Mouse (Mus musculus) heart, embryonic 14.5 days (tissue): ENCODE results near the gene Agfg2. TPM values are rescaled to one million over a fixed set of nuclear protein-coding genes. Genes with fewer than 3 reads are reported as not detected.

Experiments used
- ATAC-seq: fragments of 200-750 bp; cut with Nextera tagmentation; 2 replicates; pipeline ENCODE4 v1.8.0; 2017; ENCODE audit warnings: low read depth, moderate TSS enrichment; ENCODE audit not compliant: insufficient number of reproducible peaks, insufficient read depth, low FRiP score
- H3K27ac ChIP-seq, 2 experiments: fragments of 200-500 bp in 1 of 2; fragments of 300-500 bp in 1 of 2; sonication (generic) in 1 of 2; replicated peaks in 1 of 2; 2 replicates each; pipeline ENCODE4 v1.5.1; 2012 to 2014; ENCODE audit warnings: low read depth in 2 of 2, low read length in 2 of 2, control low read depth in 1 of 2, mild to moderate bottlenecking in 1 of 2, mixed read lengths in 1 of 2; ENCODE audit not compliant: control insufficient read depth in 1 of 2, insufficient read depth in 1 of 2
- H3K27me3 ChIP-seq: fragments of 300-500 bp; sonication (generic); 2 replicates; pipeline ENCODE4 v1.6.1; 2014; ENCODE audit warnings: mild to moderate bottlenecking, low read length, control low read depth; ENCODE audit not compliant: control insufficient read depth, insufficient read depth
- H3K36me3 ChIP-seq: fragments of 300-500 bp; sonication (generic); 2 replicates; pipeline ENCODE4 v1.6.1; 2014; ENCODE audit warnings: mild to moderate bottlenecking, control low read depth, low read length, mixed read lengths; ENCODE audit not compliant: control insufficient read depth, insufficient read depth
- H3K4me1 ChIP-seq, 2 experiments: fragments of 200-500 bp in 1 of 2; fragments of 300-500 bp in 1 of 2; sonication (generic) in 1 of 2; 2 replicates each; pipeline ENCODE4 v1.6.1; 2012 to 2014; ENCODE audit warnings: low read length in 2 of 2, control low read depth in 1 of 2, mixed read lengths in 1 of 2; ENCODE audit not compliant: control insufficient read depth in 2 of 2, insufficient read depth in 2 of 2
- H3K4me2 ChIP-seq: fragments of 300-500 bp; sonication (generic); 2 replicates; pipeline ENCODE4 v1.6.1; 2014; ENCODE audit warnings: mild to moderate bottlenecking, low read length
- H3K4me3 ChIP-seq, 2 experiments: fragments of 200-500 bp in 1 of 2; fragments of 300-500 bp in 1 of 2; sonication (generic) in 1 of 2; 2 replicates each; pipeline ENCODE4 v1.5.1; 2012 to 2014; ENCODE audit warnings: low read length in 2 of 2, mild to moderate bottlenecking in 2 of 2, control low read depth in 1 of 2, low read depth in 1 of 2, moderate library complexity in 1 of 2; ENCODE audit not compliant: control insufficient read depth in 1 of 2, insufficient read depth in 1 of 2
- H3K9ac ChIP-seq: fragments of 300-500 bp; sonication (generic); 2 replicates; pipeline ENCODE4 v1.6.1; 2014; ENCODE audit warnings: mild to moderate bottlenecking, low read length
- H3K9me3 ChIP-seq: fragments of 300-500 bp; sonication (generic); 2 replicates; pipeline ENCODE4 v1.6.1; 2016; ENCODE audit warnings: low read length, control low read depth; ENCODE audit not compliant: control insufficient read depth
- WGBS: fragments of 180-500 bp; shearing (Covaris S2); extraction: QIAGEN DNeasy Blood & Tissue Kit; methylation state at CpG from one replicate; pipeline ENCODE4 v1.1.7; 2014; 5-methylcytosine and 5-hydroxymethylcytosine counted together
- polyA plus RNA-seq: library from polyadenylated mRNA; unstranded; fragments of >200 nt; fragmentation: Nextera tagmentation; extraction: Ambion mirVana; gene quantifications from 2 replicates; pipeline ENCODE4 v1.2.1, GENCODE M21; 2014

The Agfg2 gene
- polyA plus RNA-seq, 1 experiment from 2014 or later = 10.7 TPM

DNA sequence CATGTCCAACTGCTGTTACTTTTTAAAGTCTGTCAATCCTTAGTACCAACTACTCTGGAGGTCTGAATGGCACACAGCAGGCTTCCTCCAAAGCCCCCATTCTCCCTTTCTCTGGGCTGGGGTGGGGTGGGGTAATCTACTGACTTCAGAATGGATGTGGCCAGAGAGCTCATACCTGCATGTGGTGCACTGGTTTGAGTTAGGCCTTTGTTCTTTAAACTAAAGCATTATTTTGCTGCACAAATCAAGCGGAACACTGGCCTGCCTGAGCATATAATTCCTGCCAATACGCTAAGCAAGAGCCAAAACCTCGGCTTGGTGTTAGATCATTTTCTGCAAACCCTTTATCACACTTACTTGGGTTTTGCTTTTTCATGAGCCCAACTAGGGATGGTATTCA, 10.3 kb upstream of the Agfg2 start:
- ATAC-seq = no peak
- no peaks in the 10 kb centered on the region for H3K9me3 ChIP-seq
- no peak overlapping the region for H3K4me2 ChIP-seq
- H3K27ac ChIP-seq = no peak overlapping the region
- WGBS = 83% methylated on average over 3 of the region's 3 CpGs
- H3K9ac ChIP-seq = no peak overlapping the region
- H3K4me3 ChIP-seq = no peak overlapping the region
- H3K36me3 ChIP-seq = no peaks in the 10 kb centered on the region
- H3K4me1 ChIP-seq = peaks cover 4 to 5% of the 10 kb centered on the region in 2 experiments; a peak in 2 of 4 replicates
- no peaks in the 10 kb centered on the region for H3K27me3 ChIP-seq

DNA sequence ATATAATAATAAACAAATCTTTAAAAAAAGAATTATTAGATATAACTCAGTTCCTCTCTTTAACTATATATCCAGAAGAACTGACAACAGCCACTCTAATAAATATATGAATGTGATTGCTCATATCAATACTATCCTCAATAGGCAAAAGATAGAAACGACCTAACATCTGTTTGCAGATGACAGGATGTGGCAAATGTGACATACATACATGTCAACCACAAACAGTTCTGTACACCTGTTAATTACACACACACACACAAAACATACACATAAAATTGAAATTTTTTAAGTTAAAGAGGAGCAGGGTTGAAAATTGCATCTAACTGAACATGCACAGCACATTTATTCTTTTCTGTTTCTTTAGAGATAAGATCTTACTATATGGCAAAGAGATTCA, 7.4 kb upstream of the Agfg2 start:
- no peak overlapping the region for H3K4me3 ChIP-seq
- no peak overlapping the region for H3K9ac ChIP-seq
- 64% methylated on average over 1 of the region's 1 CpGs for WGBS
- no peaks in the 10 kb centered on the region for H3K27me3 ChIP-seq
- no peak overlapping the region for H3K27ac ChIP-seq
- peaks cover 4 to 5% of the 10 kb centered on the region in 2 experiments; a peak in 2 of 4 replicates for H3K4me1 ChIP-seq
- no peak for ATAC-seq
- H3K4me2 ChIP-seq = no peak overlapping the region
- no peaks in the 10 kb centered on the region for H3K36me3 ChIP-seq
- H3K9me3 ChIP-seq = no peaks in the 10 kb centered on the region

DNA sequence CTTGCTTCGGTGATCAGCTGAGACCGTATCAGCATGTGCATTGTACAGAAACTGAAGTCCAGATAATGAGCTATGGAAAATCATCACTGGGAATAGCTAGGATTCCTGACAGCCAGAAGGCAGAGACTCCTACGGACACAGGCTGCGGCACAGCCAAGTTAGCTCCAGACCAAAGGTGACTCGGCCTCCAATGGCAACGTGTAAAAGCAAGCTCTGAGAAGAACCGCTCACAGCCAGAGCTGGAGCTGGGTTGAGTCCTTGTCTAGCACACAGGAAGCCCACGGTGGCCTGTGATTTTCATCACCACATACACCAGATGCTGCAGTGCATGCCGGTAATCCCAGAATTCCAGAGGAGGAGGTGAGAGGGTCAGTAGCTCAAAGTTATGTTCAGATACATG, 6.0 kb upstream of the Agfg2 start:
- Histone ChIP-seq H3K9me3 (no peaks in the 10 kb centered on the region), H3K4me3 (peak overlapping the region in 1 of 2 experiments; percentile 11; a peak in 1 of 4 replicates), H3K36me3 (no peaks in the 10 kb centered on the region), H3K4me1 (peaks cover 4 to 5% of the 10 kb centered on the region in 2 experiments; a peak in 2 of 4 replicates), H3K4me2 (0 out of 2 replicates have a peak overlapping the region, but pooled peaks have one; percentile 19), H3K27ac (peak overlapping the region in 1 of 2 experiments; percentile 76; a peak in 3 of 4 replicates), H3K27me3 (no peaks in the 10 kb centered on the region), H3K9ac (0 out of 2 replicates have a peak overlapping the region, but pooled peaks have one; percentile 2)
- WGBS = 17% methylated on average over 9 of the region's 9 CpGs
- ATAC-seq = no peak

DNA sequence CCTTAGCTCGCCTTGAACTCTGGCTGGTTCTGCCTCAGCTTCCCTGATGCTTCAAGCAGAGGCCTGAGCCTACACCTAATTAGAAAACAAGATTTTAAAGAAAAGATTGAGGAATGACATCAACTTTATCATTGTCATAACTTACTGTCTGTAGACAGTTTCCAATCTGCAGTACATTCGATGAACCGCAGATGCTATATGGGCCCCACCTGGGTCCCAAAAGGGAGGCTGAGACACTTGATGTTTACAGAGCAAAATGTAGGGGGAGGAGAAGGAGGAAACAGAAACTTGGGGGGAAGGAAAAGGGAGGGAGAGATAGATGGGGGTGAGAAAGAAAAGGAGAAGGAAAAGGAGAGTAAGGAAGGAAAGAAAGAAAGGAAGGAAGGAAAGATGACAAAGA, 5.4 kb upstream of the Agfg2 start:
- Histone ChIP-seq H3K9me3 (no peaks in the 10 kb centered on the region), H3K9ac (0 out of 2 replicates have a peak overlapping the region, but pooled peaks have one; percentile 2), H3K4me1 (peaks cover 4 to 5% of the 10 kb centered on the region in 2 experiments; a peak in 2 of 4 replicates), H3K27ac (peak overlapping the region in 1 of 2 experiments; percentile 76; a peak in 3 of 4 replicates), H3K36me3 (no peaks in the 10 kb centered on the region), H3K4me3 (no peak overlapping the region), H3K4me2 (0 out of 2 replicates have a peak overlapping the region, but pooled peaks have one; percentile 19), H3K27me3 (no peaks in the 10 kb centered on the region)
- no peak for ATAC-seq
- WGBS = 85% methylated on average over 3 of the region's 3 CpGs

DNA sequence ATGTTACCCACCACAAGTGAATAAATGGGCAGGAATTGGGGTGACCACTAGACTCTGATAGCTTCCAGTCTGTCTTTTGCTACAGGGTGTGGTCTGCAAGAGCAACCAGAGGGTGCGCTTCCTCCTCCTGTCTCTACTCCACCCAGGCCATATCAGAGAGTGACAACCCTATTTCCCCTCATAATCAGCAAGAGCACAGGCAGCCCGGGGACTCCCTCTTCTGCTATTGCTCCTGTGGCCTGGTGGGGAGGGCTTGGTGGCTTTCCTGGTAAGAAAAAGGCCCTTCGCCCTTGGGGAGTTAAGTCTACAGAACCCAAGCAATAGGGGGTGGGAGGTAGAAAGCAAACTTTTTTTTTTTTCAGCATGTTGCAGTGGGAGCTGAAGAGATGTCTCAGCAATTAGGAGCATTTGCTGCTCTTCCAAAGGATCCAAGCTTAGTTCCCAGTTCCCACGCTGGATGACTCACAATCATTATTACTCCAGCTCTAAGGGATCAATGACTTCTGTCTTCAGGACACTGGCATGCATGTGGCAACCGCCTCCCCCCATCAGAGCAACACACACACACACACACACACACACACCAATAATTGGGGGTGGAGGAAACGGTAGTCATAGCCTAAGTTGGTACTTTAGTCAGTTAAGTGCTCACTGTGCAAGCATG, 1.7 kb upstream of the Agfg2 start:
- Histone ChIP-seq H3K27ac (no peak overlapping the region), H3K4me3 (no peak overlapping the region), H3K9ac (no peak overlapping the region), H3K4me1 (peaks cover 9 to 15% of the 10 kb centered on the region in 2 experiments), H3K4me2 (no peak overlapping the region), H3K27me3 (no peaks in the 10 kb centered on the region), H3K9me3 (no peaks in the 10 kb centered on the region), H3K36me3 (no peaks in the 10 kb centered on the region)
- 67% methylated on average over 6 of the region's 6 CpGs for WGBS
- no peak for ATAC-seq

DNA sequence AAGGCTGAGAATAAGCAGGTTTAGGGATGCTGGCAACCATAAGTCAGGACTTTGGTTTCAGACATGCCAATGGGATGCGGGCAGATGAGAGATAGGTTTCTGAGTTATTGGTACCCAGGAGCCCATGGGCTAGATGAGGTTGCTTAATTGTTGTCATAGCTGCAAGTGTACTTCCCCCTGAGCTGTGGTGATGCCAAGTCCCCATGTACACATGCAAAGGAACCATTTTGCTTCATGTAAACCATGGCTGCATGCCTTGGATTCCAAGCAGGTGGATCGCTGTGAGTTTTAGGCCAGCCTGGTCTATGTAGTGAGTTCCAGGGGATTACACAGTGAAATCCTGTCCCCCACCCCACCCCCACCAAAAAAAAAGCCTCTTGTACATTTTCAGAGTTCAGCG, 1.1 kb upstream of the Agfg2 start:
- 95% methylated on average over 3 of the region's 3 CpGs for WGBS
- Histone ChIP-seq H3K27me3 (no peaks in the 10 kb centered on the region), H3K4me2 (no peak overlapping the region), H3K36me3 (no peaks in the 10 kb centered on the region), H3K27ac (no peak overlapping the region), H3K9me3 (no peaks in the 10 kb centered on the region), H3K9ac (no peak overlapping the region), H3K4me3 (no peak overlapping the region), H3K4me1 (peaks cover 8 to 14% of the 10 kb centered on the region in 2 experiments)
- ATAC-seq = no peak

DNA sequence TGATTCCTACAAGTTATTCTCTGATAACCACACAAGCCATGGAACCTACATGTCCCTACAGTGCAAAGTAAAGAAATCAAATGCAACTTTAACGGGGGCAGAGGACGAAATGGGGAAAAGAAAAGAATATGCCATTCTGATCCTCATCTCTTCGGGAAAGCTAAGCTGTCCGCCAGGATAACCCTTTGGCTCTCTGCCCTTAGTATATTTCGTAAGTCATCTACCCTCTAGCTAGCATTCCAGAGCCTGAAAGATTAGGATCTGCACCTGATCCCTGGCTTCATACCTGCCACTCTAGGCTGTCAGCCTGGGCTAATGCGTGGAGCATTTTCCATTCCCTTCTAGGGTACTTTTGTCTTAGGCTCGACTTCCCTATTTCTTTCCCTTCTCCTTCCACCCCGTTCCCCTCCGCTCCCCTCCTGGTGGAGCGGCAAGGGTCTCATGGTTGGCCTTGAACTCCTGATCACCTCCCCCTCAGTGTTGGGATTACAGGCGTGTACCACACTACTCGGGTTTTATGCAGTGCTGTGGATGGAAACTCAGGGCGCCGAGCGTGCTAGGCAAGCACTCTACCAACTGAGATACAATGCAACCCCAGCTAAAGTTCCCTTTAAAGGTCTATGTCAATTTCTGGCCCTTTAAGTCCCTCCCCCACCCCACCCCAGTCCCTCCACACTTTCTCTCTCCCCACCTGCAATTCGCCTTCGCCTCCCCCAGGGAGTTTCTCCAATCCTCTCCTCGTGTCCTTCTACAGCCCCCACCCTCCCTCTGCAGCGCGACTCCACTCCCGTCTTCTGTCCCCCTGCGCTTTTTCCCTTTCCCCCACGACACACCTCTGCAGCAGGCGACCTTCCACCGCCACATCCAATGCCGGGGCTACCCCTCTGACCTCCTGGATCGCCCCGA, 885 bp downstream of the Agfg2 start:
- H3K4me2 ChIP-seq = peak overlapping the region; percentile 95
- H3K36me3 ChIP-seq = no peaks in the 10 kb centered on the region
- WGBS = 9% methylated on average over 28 of the region's 28 CpGs
- H3K9me3 ChIP-seq = no peaks in the 10 kb centered on the region
- H3K27ac ChIP-seq = peak overlapping the region in 1 of 2 experiments; percentile 70; a peak in 2 of 4 replicates
- peaks cover 4 to 11% of the 10 kb centered on the region in 2 experiments for H3K4me1 ChIP-seq
- H3K9ac ChIP-seq = peak overlapping the region; percentile 77
- ATAC-seq = no peak
- H3K27me3 ChIP-seq = no peaks in the 10 kb centered on the region
- peak overlapping the region; percentile 71 to 76 for H3K4me3 ChIP-seq
